Mouse (Mus musculus) bone marrow macrophage, adult 2 months (primary cell): ENCODE data around the gene Fam219b.

ENCODE experiments used
- CTCF ChIP-seq: IDR thresholded peaks from 2 replicates; pipeline ENCODE4 v1.5.1; 2012; ENCODE audit warnings: low read depth, mild to moderate bottlenecking, low read length, moderate library complexity
- POLR2A ChIP-seq: IDR thresholded peaks from 2 replicates; pipeline ENCODE4 v1.6.1; 2012; ENCODE audit warnings: mild to moderate bottlenecking, low read depth, low read length, borderline replicate concordance

- TF ChIP-seq CTCF = no peak
- no peak for TF ChIP-seq POLR2A
Observed at GRCm38 (mm10) chr9:57521056-57521911, 16.0 kb upstream of the Fam219b start, which contains the start of gene Cox5a.
